Comparison of ENCODE assay signal across 8 mouse cellular contexts in the genomic region with DNA sequence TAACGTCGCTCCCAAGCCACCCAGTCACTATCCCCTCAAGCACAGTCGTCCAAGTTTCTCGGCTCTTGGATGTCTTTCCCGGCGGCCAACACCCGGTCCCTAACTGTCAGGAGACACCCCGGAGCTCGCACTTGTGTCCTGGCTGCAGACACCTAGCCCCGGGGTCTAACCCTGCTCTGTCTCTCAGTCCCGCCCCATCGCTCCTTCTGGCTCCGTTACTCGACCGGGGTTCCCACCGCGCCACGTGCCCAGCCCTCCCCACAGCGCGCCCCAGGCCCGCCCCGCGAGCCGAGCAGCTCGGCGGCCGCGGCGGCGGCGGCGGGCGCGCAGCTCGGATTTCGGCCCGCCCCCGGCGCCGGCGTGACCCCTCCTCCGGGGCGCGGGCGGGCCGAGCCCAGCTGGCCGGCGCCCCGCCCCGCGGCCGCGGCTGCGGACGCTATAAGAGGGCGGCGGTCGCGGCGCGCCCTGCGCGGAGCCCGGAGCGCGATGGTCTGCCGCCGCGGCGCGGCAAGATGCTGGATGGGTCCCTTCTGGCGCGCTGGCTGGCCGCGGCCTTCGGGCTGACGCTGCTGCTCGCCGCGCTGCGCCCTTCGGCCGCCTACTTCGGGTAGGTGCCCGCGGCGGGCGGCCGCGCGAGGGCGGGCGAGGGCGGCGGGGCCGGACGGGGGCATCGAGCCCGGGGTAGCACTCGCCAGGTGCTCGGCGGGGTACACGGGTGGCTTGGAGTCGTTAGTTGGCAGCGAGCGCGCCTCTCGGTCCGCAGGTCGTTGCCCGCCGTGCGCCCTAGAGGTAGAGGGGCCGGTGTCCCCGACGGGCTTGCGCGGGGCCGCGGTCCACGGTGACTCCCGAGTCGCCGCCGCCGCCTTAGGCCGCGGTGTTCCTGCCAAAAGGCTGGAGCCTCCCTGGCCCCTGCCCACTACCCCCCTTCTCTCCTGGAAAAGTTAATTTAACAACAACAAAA. TPM values are rescaled to one million over a fixed set of nuclear protein-coding genes. Genes with fewer than 3 reads are reported as not detected.
DNase-seq lines count a peak whose midpoint lies in the region; ATAC-seq and TF ChIP-seq lines count a peak whose summit lies in the region.

Gene Wnt9a, plus strand, starts transcription at position 468 of the 961 bp plus-strand sequence.

- no peaks in the 10 kb centered on the region for H3K36me3 ChIP-seq in ES-Bruce4 (ENCODE audit: control insufficient read depth, insufficient read depth, low read length, poor library complexity, severe bottlenecking)
- H3K36me3 ChIP-seq in forebrain, embryonic 15.5 days, result no peaks in the 10 kb centered on the region
- H3K36me3 ChIP-seq in midbrain, embryonic 11.5 days (ENCODE audit: control insufficient read depth, insufficient read depth, low read length), result no peaks in the 10 kb centered on the region

- no peak for TF ChIP-seq EP300 in ES-Bruce4 (IDR thresholded peaks at IDR 0.05; ENCODE audit: insufficient read depth, low read depth, low read length)

- WGBS in forebrain, embryonic 15.5 days, result under 1% methylated on average over 124 of the region's 128 CpGs
- under 1% methylated on average over 122 of the region's 128 CpGs for WGBS in midbrain, embryonic 11.5 days

- H3K27ac ChIP-seq in ES-Bruce4 (ENCODE audit: insufficient read depth, low read length), result no peak within 1 kb of the TSS
- H3K27ac ChIP-seq in forebrain, embryonic 15.5 days (replicated peaks), result no peak within 1 kb of the TSS
- H3K27ac ChIP-seq in midbrain, embryonic 11.5 days (ENCODE audit: low read depth, low read length), result no peak within 1 kb of the TSS

- H3K27me3 ChIP-seq in ES-Bruce4 (ENCODE audit: control insufficient read depth, insufficient read depth, low read length, poor library complexity, severe bottlenecking) (peaks cover 8% of the 10 kb centered on the region), Patski (no peaks in the 10 kb centered on the region)
- H3K27me3 ChIP-seq in forebrain, embryonic 15.5 days, result peaks cover 60% of the 10 kb centered on the region
- peaks cover 71% of the 10 kb centered on the region for H3K27me3 ChIP-seq in midbrain, embryonic 11.5 days (ENCODE audit: control insufficient read depth, insufficient read depth, low read length)

- peaks cover 5% of the 10 kb centered on the region for H3K4me1 ChIP-seq in ES-Bruce4 (ENCODE audit: control insufficient read depth, insufficient read depth, low read length)
- peaks cover 47% of the 10 kb centered on the region for H3K4me1 ChIP-seq in forebrain, embryonic 15.5 days
- peaks cover 34% of the 10 kb centered on the region for H3K4me1 ChIP-seq in midbrain, embryonic 11.5 days (ENCODE audit: control insufficient read depth, insufficient read depth, low read length)

- peak within 1 kb of the TSS; percentile 66 for H3K4me3 ChIP-seq in ES-Bruce4 (ENCODE audit: low read depth, low read length)
- H3K4me3 ChIP-seq in forebrain, embryonic 15.5 days, result peak within 1 kb of the TSS; percentile 54
- peak within 1 kb of the TSS; percentile 50 for H3K4me3 ChIP-seq in midbrain, embryonic 11.5 days (ENCODE audit: low read depth, low read length)

- no peak for DNase-seq in Patski (ENCODE audit: low read depth, low spot score)
- DNase-seq in heart, postnatal 4 days, result peak; percentile 75
- DNase-seq in left cerebral cortex, postnatal 36 days (ENCODE audit: low spot score in 2 of 2), result peak; percentile 51 to 54
- DNase-seq in midbrain, embryonic 11.5 days (ENCODE audit: low spot score, missing footprints), result peak; percentile 93
- peak; percentile 76 for DNase-seq in urinary bladder, adult 2 months (ENCODE audit: low spot score)
- DNase-seq in thymus, postnatal 36 days, result no peak

- in situ Hi-C loops in Patski (cut with MboI; ENCODE audit: low pct_unique_long_range_greater_than_20kb), result no loop called here

- intact Hi-C loops in left cerebral cortex, postnatal 36 days (cut with DNase I), result loop anchor here (1.0 to 5.0 kb wide), 3 partner anchors 32 to 176 kb away; no protein-coding TSS in a partner anchor

- CTCF ChIA-PET in Patski (lab: Charles Lee), result interaction anchor here (1.0 to 1.6 kb wide), 3 partner anchors 32 to 177 kb away, joined by 3 to 5 read pairs (median 3); no protein-coding TSS in a partner anchor

- peak; percentile 45 for TF ChIP-seq POLR2A in ES-Bruce4 (IDR thresholded peaks at IDR 0.05; ENCODE audit: insufficient read depth, low read length)

- ATAC-seq in Patski, result peak; percentile 41
- ATAC-seq in forebrain, embryonic 15.5 days (replicated peaks), result 0 out of 2 replicates have a peak, but pooled peaks have one; percentile 18
- peak; percentile 56 for ATAC-seq in midbrain, embryonic 11.5 days (ENCODE audit: low FRiP score)

- POLR2A ChIA-PET in Patski (lab: Charles Lee), result interaction anchor here (0.7 kb wide), 1 partner anchor 180 kb away, joined by 3 read pairs; no protein-coding TSS in a partner anchor

- peak within 1 kb of the TSS; percentile 87 for H3K9ac ChIP-seq in ES-Bruce4 (ENCODE audit: low read depth, poor library complexity, severe bottlenecking)
- H3K9ac ChIP-seq in forebrain, embryonic 15.5 days (replicated peaks), result peak within 1 kb of the TSS; percentile 50
- H3K9ac ChIP-seq in midbrain, embryonic 11.5 days (ENCODE audit: low read length), result peak within 1 kb of the TSS; percentile 54

- H3K4me2 ChIP-seq in forebrain, embryonic 15.5 days (replicated peaks), result peak within 1 kb of the TSS; percentile 94
- H3K4me2 ChIP-seq in midbrain, embryonic 11.5 days, result peak within 1 kb of the TSS; percentile 71

- TF ChIP-seq CTCF in ES-Bruce4 (IDR thresholded peaks at IDR 0.05; ENCODE audit: low read depth, low read length) (no peak), Patski (IDR thresholded peaks at IDR 0.05) (no peak)

- no peaks in the 10 kb centered on the region for H3K9me3 ChIP-seq in ES-Bruce4 (replicated peaks; ENCODE audit: control insufficient read depth, insufficient read depth, low read length, poor library complexity, severe bottlenecking)
- H3K9me3 ChIP-seq in forebrain, embryonic 15.5 days, result no peaks in the 10 kb centered on the region
- H3K9me3 ChIP-seq in midbrain, embryonic 11.5 days (ENCODE audit: control insufficient read depth, low read length), result no peaks in the 10 kb centered on the region

RNA-seq across cellular contexts. Expression of gene Wnt9a, which starts in this region (rescaled TPM):
- polyA plus RNA-seq in ES-Bruce4 (2011; ENCODE audit: insufficient read depth, insufficient read length, low read depth, missing spikeins) (6.5 and 6.8 TPM in 2 replicates), Patski (2021) (7.5 TPM)
- 1.9 and 2.9 TPM in 2 replicates for polyA plus RNA-seq in forebrain, embryonic 15.5 days (2015; fragmentation: Nextera tagmentation; extraction: Ambion mirVana)
- 1 to 10 TPM; 5.6 to 5.7 TPM for total RNA-seq in heart, postnatal 4 days (2021)
- 10 to 100 TPM; 14.6 to 24.0 TPM for total RNA-seq in left cerebral cortex, postnatal 36 days (2021)
- 4.0 and 4.8 TPM in 2 replicates for polyA plus RNA-seq in midbrain, embryonic 11.5 days (2014; fragmentation: Nextera tagmentation; extraction: Ambion mirVana)
- polyA plus RNA-seq in urinary bladder, adult 2 months (2012; rRNA removed), result 11.6 and 11.7 TPM in 2 replicates

Comparison
In these comparisons a context has a peak if more than half of its experiments do, and no peak if none do; other contexts are left out.
1. DNase-seq: peak in heart, postnatal 4 days (single experiment), left cerebral cortex, postnatal 36 days (2 of 2), midbrain, embryonic 11.5 days (single experiment) and urinary bladder, adult 2 months (single experiment); none in Patski (single experiment) and thymus, postnatal 36 days (0 of 2).
2. Peak in every context shown above with its lines, with median percentiles within 50 percentile points of each other: H3K4me3 ChIP-seq, H3K9ac ChIP-seq and ATAC-seq.